ENCODE assay signal across 7 mouse cellular contexts in genomic region chr13:109684985-109685295, GRCm38 (mm10).
DNase-seq lines count a peak whose midpoint lies in the region; ATAC-seq and TF ChIP-seq lines count a peak whose summit lies in the region.

No protein-coding gene starts in this region.

- TF ChIP-seq EP300 in lung, postnatal 0 days (IDR thresholded peaks at IDR 0.05): no peak

- no peak for ATAC-seq in lung, postnatal 0 days
- no peak; the same call in 1 of the 2 replicates for ATAC-seq in forebrain, embryonic 14.5 days
- no peak for ATAC-seq in liver, embryonic 12.5 days
- no peak for ATAC-seq in stomach, embryonic 16.5 days (ENCODE audit: insufficient read depth, low FRiP score)

- H3K4me2 ChIP-seq in lung, postnatal 0 days (replicated peaks; ENCODE audit: low read depth, low read length): peak overlapping the region; percentile 58
- peak overlapping the region; percentile 71 for H3K4me2 ChIP-seq in forebrain, embryonic 14.5 days (ENCODE audit: low read length)
- H3K4me2 ChIP-seq in liver, embryonic 12.5 days: peak overlapping the region; percentile 81
- H3K4me2 ChIP-seq in stomach, embryonic 16.5 days (ENCODE audit: low read depth, low read length): peak overlapping the region; percentile 87

- H3K9ac ChIP-seq in lung, postnatal 0 days (replicated peaks; ENCODE audit: low read depth): 0 out of 2 replicates have a peak overlapping the region, but pooled peaks have one; percentile 58
- H3K9ac ChIP-seq in forebrain, embryonic 14.5 days (ENCODE audit: low read length): peak overlapping the region; percentile 63; the same call in 1 of the 2 replicates
- H3K9ac ChIP-seq in liver, embryonic 12.5 days: peak overlapping the region; percentile 93
- peak overlapping the region; percentile 82; the same call in 1 of the 2 replicates for H3K9ac ChIP-seq in stomach, embryonic 16.5 days (ENCODE audit: low read length)

- no peak overlapping the region for H3K27ac ChIP-seq in lung, postnatal 0 days (ENCODE audit: low read length)
- no peak overlapping the region for H3K27ac ChIP-seq in forebrain, embryonic 14.5 days (ENCODE audit: low read depth, low read length)
- H3K27ac ChIP-seq in liver, embryonic 12.5 days: peak overlapping the region; percentile 97
- peak overlapping the region; percentile 90; the same call in 1 of the 2 replicates for H3K27ac ChIP-seq in stomach, embryonic 16.5 days (ENCODE audit: low read length)

- no peaks in the 10 kb centered on the region for H3K27me3 ChIP-seq in lung, postnatal 0 days (replicated peaks; ENCODE audit: insufficient read depth, low read length)
- H3K27me3 ChIP-seq in forebrain, embryonic 14.5 days (replicated peaks; ENCODE audit: control insufficient read depth, insufficient read depth, low read length): no peaks in the 10 kb centered on the region
- no peaks in the 10 kb centered on the region for H3K27me3 ChIP-seq in liver, embryonic 12.5 days (replicated peaks)
- no peaks in the 10 kb centered on the region for H3K27me3 ChIP-seq in stomach, embryonic 16.5 days (ENCODE audit: control insufficient read depth, insufficient read depth, low read length)

- TF ChIP-seq CTCF in lung, postnatal 0 days (IDR thresholded peaks at IDR 0.05): no peak

- no peaks in the 10 kb centered on the region for H3K36me3 ChIP-seq in lung, postnatal 0 days (ENCODE audit: insufficient read depth, low read length)
- H3K36me3 ChIP-seq in forebrain, embryonic 14.5 days (ENCODE audit: control insufficient read depth, insufficient read depth, low read length): no peaks in the 10 kb centered on the region
- no peaks in the 10 kb centered on the region for H3K36me3 ChIP-seq in liver, embryonic 12.5 days
- no peaks in the 10 kb centered on the region for H3K36me3 ChIP-seq in stomach, embryonic 16.5 days (ENCODE audit: control insufficient read depth, insufficient read depth, low read length)

- 35% methylated on average over 3 of the region's 3 CpGs for WGBS in lung, postnatal 0 days
- 5% methylated on average over 3 of the region's 3 CpGs for WGBS in forebrain, embryonic 14.5 days
- 26% methylated on average over 3 of the region's 3 CpGs for WGBS in liver, embryonic 12.5 days (ENCODE audit: insufficient replicate concordance)
- 33% methylated on average over 3 of the region's 3 CpGs for WGBS in stomach, embryonic 16.5 days

- no peaks in the 10 kb centered on the region for H3K4me1 ChIP-seq in lung, postnatal 0 days (ENCODE audit: insufficient read depth, low read depth, low read length)
- H3K4me1 ChIP-seq in forebrain, embryonic 14.5 days (ENCODE audit: control insufficient read depth, insufficient read depth, low read length): no peaks in the 10 kb centered on the region
- H3K4me1 ChIP-seq in liver, embryonic 12.5 days: peaks cover 74% of the 10 kb centered on the region
- 0 out of 2 replicates have a peak, but pooled peaks cover 8% of the 10 kb centered on the region for H3K4me1 ChIP-seq in stomach, embryonic 16.5 days (ENCODE audit: control insufficient read depth, insufficient read depth, low read length)

- no peaks in the 10 kb centered on the region for H3K9me3 ChIP-seq in lung, postnatal 0 days (ENCODE audit: low read length)
- no peaks in the 10 kb centered on the region for H3K9me3 ChIP-seq in forebrain, embryonic 14.5 days (replicated peaks; ENCODE audit: control insufficient read depth, low read length)
- H3K9me3 ChIP-seq in liver, embryonic 12.5 days (replicated peaks): no peaks in the 10 kb centered on the region
- no peaks in the 10 kb centered on the region for H3K9me3 ChIP-seq in stomach, embryonic 16.5 days (replicated peaks; ENCODE audit: control insufficient read depth, low read length)

- peak overlapping the region; percentile 48; the same call in 1 of the 2 replicates for H3K4me3 ChIP-seq in lung, postnatal 0 days (ENCODE audit: low read depth, low read length)
- H3K4me3 ChIP-seq in forebrain, embryonic 14.5 days (ENCODE audit: low read depth, low read length): peak overlapping the region; percentile 29
- peak overlapping the region; percentile 78 for H3K4me3 ChIP-seq in liver, embryonic 12.5 days
- H3K4me3 ChIP-seq in stomach, embryonic 16.5 days (replicated peaks; ENCODE audit: low read length): peak overlapping the region; percentile 64

- no peak for DNase-seq in lung, postnatal 0 days (ENCODE audit: low spot score)
- no peak for DNase-seq in lung, adult 18-20 months
- no peak for DNase-seq in forebrain, embryonic 14.5 days (ENCODE audit: low spot score)
- no peak for DNase-seq in cerebellum, adult 8-10 months
- DNase-seq in thymus, postnatal 0 days (ENCODE audit: low spot score): no peak

Comparison
In these comparisons a context has a peak if more than half of its experiments do, and no peak if none do; other contexts are left out.
1. H3K27ac ChIP-seq: peak in liver, embryonic 12.5 days (single experiment) and stomach, embryonic 16.5 days (single experiment); none in lung, postnatal 0 days (single experiment) and forebrain, embryonic 14.5 days (single experiment).
2. Peak in every context shown above with its lines, with median percentiles within 50 percentile points of each other: H3K4me2 ChIP-seq, H3K4me3 ChIP-seq and H3K9ac ChIP-seq.